Mouse (Mus musculus) liver, embryonic 11.5 days (tissue): ENCODE results near the gene Slc6a6. TPM values are rescaled to one million over a fixed set of nuclear protein-coding genes. Genes with fewer than 3 reads are reported as not detected.
A peak's percentile ranks its signal among the peaks of the same experiment; 100 is the strongest.

ENCODE experiments used
- ATAC-seq: fragments of 200-750 bp; cut with Nextera tagmentation; replicated peaks from 2 replicates; pipeline ENCODE4 v1.8.0; 2017; ENCODE audit warnings: moderate number of reproducible peaks, mild to moderate bottlenecking, moderate TSS enrichment, moderate library complexity; ENCODE audit not compliant: low FRiP score
- DNase-seq: peaks from one replicate; pipeline ENCODE4 v3.0.0-alpha.2; 2017; ENCODE audit warnings: low spot score
- H3K27ac ChIP-seq: fragments of 300-500 bp; sonication (generic); 2 replicates; pipeline ENCODE4 v1.5.1; 2014; ENCODE audit warnings: mild to moderate bottlenecking, low read depth, low read length, control low read depth
- H3K27me3 ChIP-seq: fragments of 300-500 bp; sonication (generic); replicated peaks from 2 replicates; pipeline ENCODE4 v1.6.1; 2014; ENCODE audit warnings: low read length, mixed read lengths; ENCODE audit not compliant: control insufficient read depth, insufficient read depth
- H3K36me3 ChIP-seq: fragments of 300-500 bp; sonication (generic); 2 replicates; pipeline ENCODE4 v1.6.1; 2014; ENCODE audit warnings: mild to moderate bottlenecking, low read length, moderate library complexity, mixed read lengths; ENCODE audit not compliant: control insufficient read depth, insufficient read depth
- H3K4me1 ChIP-seq: fragments of 300-500 bp; sonication (generic); replicated peaks from 2 replicates; pipeline ENCODE4 v1.6.1; 2014; ENCODE audit warnings: low read length, mixed read lengths; ENCODE audit not compliant: control insufficient read depth, insufficient read depth
- H3K4me2 ChIP-seq: fragments of 300-500 bp; sonication (generic); 2 replicates; pipeline ENCODE4 v1.6.1; 2014; ENCODE audit warnings: mild to moderate bottlenecking, control low read depth, moderate library complexity
- H3K4me3 ChIP-seq: fragments of 300-500 bp; sonication (generic); 2 replicates; pipeline ENCODE4 v1.5.1; 2014; ENCODE audit warnings: low read depth, low read length, control low read depth
- H3K9ac ChIP-seq: fragments of 300-500 bp; sonication (generic); 2 replicates; pipeline ENCODE4 v1.6.1; 2014; ENCODE audit warnings: low read depth, low read length, control low read depth
- H3K9me3 ChIP-seq: fragments of 300-500 bp; sonication (generic); 2 replicates; pipeline ENCODE4 v1.6.1; 2016; ENCODE audit warnings: low read length, inconsistent platforms, mixed read lengths; ENCODE audit not compliant: control insufficient read depth
- WGBS: fragments of 180-500 bp; shearing (Covaris S2); extraction: QIAGEN DNeasy Blood & Tissue Kit; methylation state at CpG from one replicate; pipeline ENCODE4 v1.1.7; 2014; 5-methylcytosine and 5-hydroxymethylcytosine counted together
- polyA plus RNA-seq: library from polyadenylated mRNA; unstranded; fragments of >200 nt; fragmentation: Nextera tagmentation; extraction: Ambion mirVana; gene quantifications from 2 replicates; pipeline ENCODE4 v1.2.1, GENCODE M21; 2014

Slc6a6 gene
- polyA plus RNA-seq, 1 experiment from 2014 or later, result 33.2 TPM

- Histone ChIP-seq H3K4me1 (peaks cover 33% of the 10 kb centered on the region), H3K27ac (no peak overlapping the region; the same call in 1 of the 2 replicates), H3K9ac (no peak overlapping the region), H3K36me3 (peaks cover 3% of the 10 kb centered on the region; the same call in 1 of the 2 replicates), H3K4me2 (no peak overlapping the region), H3K9me3 (no peaks in the 10 kb centered on the region), H3K4me3 (no peak overlapping the region), H3K27me3 (no peaks in the 10 kb centered on the region)
- WGBS, result 82% methylated on average over 2 of the region's 2 CpGs
- DNase-seq (no peak), ATAC-seq (no peak)
Observed at GRCm38 (mm10) chr6:91718067-91718466, 34.2 kb downstream of the Slc6a6 start.

- Histone ChIP-seq H3K9ac (no peak overlapping the region), H3K9me3 (no peaks in the 10 kb centered on the region), H3K27ac (peak overlapping the region; percentile 28; the same call in 1 of the 2 replicates), H3K4me3 (no peak overlapping the region), H3K36me3 (peaks cover 9% of the 10 kb centered on the region; the same call in 1 of the 2 replicates), H3K4me1 (peaks cover 28% of the 10 kb centered on the region), H3K4me2 (no peak overlapping the region), H3K27me3 (no peaks in the 10 kb centered on the region)
- DNase-seq (no peak), ATAC-seq (no peak)
- 67% methylated on average over 3 of the region's 3 CpGs for WGBS
Observed at GRCm38 (mm10) chr6:91718603-91719002, 34.8 kb downstream of the Slc6a6 start.

DNA sequence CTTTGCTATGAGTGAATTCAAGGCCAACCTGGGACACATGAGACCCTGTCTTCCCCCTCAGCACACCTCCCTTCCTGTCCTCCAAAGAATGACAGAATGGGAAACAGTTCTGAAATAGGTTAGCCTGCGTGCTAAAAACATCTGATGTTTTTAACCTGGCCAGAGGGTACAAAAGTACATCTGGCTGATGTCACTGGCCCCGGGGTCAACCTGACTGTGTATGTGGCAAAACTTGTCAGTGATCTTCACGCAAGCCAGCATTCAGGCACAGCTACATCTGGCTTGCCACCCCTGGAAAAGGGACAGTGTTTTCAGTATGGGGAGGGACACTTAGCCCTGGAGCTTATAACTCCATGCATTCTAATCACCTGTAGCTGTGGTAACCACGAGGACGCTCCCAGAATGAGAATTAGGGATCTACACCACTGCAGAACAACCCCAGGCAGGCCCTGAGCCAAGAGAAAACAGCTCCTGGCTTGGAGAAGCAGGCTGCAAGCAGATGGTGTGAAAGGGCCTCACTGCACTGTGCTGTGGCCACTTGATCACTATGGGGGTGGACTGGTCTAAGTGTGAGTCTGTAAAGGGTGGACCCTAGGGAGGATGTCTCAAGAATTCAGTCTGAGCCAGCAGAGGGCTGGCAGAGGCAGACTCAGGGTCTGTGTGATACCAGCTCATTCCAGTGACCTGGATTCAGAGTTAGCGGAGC, 35.3 kb downstream of the Slc6a6 start:
- DNase-seq, result no peak
- 72% methylated on average over 6 of the region's 6 CpGs for WGBS
- Histone ChIP-seq H3K9ac (no peak overlapping the region), H3K36me3 (peaks cover 12% of the 10 kb centered on the region), H3K4me3 (no peak overlapping the region), H3K4me1 (peaks cover 26% of the 10 kb centered on the region), H3K4me2 (no peak overlapping the region), H3K9me3 (no peaks in the 10 kb centered on the region), H3K27ac (peak overlapping the region; percentile 38; the same call in 1 of the 2 replicates), H3K27me3 (no peaks in the 10 kb centered on the region)
- ATAC-seq, result 0 out of 2 replicates have a peak, but pooled peaks have one; percentile 27

GRCm38 (mm10) chr6:91719865-91720533, 36.1 kb downstream of the Slc6a6 start:
- H3K27ac ChIP-seq, result no peak overlapping the region; the same call in 1 of the 2 replicates
- H3K4me3 ChIP-seq, result no peak overlapping the region
- H3K9ac ChIP-seq, result no peak overlapping the region
- 65% methylated on average over 9 of the region's 9 CpGs for WGBS
- ATAC-seq (no peak), DNase-seq (no peak)
- no peaks in the 10 kb centered on the region for H3K27me3 ChIP-seq
- peaks cover 15% of the 10 kb centered on the region for H3K36me3 ChIP-seq
- H3K4me2 ChIP-seq, result no peak overlapping the region
- peaks cover 26% of the 10 kb centered on the region for H3K4me1 ChIP-seq
- H3K9me3 ChIP-seq, result no peaks in the 10 kb centered on the region

GRCm38 (mm10) chr6:91720588-91721214, 36.8 kb downstream of the Slc6a6 start:
- ATAC-seq (0 out of 2 replicates have a peak, but pooled peaks have one; percentile 24), DNase-seq (no peak)
- 72% methylated on average over 4 of the region's 4 CpGs for WGBS
- H3K27ac ChIP-seq, result no peak overlapping the region
- H3K4me1 ChIP-seq, result peaks cover 26% of the 10 kb centered on the region
- H3K4me2 ChIP-seq, result no peak overlapping the region
- no peaks in the 10 kb centered on the region for H3K27me3 ChIP-seq
- no peak overlapping the region for H3K4me3 ChIP-seq
- H3K9ac ChIP-seq, result no peak overlapping the region
- peaks cover 15% of the 10 kb centered on the region for H3K36me3 ChIP-seq
- no peaks in the 10 kb centered on the region for H3K9me3 ChIP-seq

- ATAC-seq (no peak), DNase-seq (no peak)
- H3K4me1 ChIP-seq, result peaks cover 26% of the 10 kb centered on the region
- no peak overlapping the region for H3K4me2 ChIP-seq
- 50% methylated on average over 12 of the region's 12 CpGs for WGBS
- H3K9ac ChIP-seq, result no peak overlapping the region
- H3K4me3 ChIP-seq, result no peak overlapping the region
- no peaks in the 10 kb centered on the region for H3K27me3 ChIP-seq
- no peaks in the 10 kb centered on the region for H3K9me3 ChIP-seq
- H3K27ac ChIP-seq, result no peak overlapping the region
- H3K36me3 ChIP-seq, result peaks cover 17% of the 10 kb centered on the region
Observed at GRCm38 (mm10) chr6:91721215-91721701, 37.4 kb downstream of the Slc6a6 start.

DNA sequence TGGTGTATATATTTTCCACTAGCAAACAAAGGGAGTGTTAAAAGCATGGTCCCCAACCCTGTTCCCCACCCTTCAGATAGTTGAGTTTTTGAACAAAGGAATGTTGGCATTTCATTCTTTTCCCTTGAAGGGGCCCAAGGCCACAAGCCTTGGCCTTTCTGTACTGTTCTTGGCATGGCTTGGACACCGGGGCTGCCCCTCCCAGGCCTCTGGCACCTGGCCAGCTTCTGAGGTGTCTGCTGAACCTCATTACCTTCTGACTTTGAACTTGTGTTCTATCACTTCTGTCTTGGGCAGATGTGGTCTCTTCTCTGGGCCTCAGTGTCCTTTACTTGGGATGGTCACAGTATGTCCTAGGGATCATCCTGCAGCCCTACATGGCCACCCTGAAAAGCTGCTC, 43.5 kb downstream of the Slc6a6 start:
- Histone ChIP-seq H3K9ac (no peak overlapping the region), H3K4me2 (no peak overlapping the region), H3K36me3 (peaks cover 29% of the 10 kb centered on the region), H3K4me3 (no peak overlapping the region), H3K4me1 (no peaks in the 10 kb centered on the region), H3K9me3 (no peaks in the 10 kb centered on the region), H3K27me3 (no peaks in the 10 kb centered on the region), H3K27ac (no peak overlapping the region)
- WGBS, result 90% methylated on average over 1 of the region's 1 CpGs
- DNase-seq (no peak), ATAC-seq (no peak)

DNA sequence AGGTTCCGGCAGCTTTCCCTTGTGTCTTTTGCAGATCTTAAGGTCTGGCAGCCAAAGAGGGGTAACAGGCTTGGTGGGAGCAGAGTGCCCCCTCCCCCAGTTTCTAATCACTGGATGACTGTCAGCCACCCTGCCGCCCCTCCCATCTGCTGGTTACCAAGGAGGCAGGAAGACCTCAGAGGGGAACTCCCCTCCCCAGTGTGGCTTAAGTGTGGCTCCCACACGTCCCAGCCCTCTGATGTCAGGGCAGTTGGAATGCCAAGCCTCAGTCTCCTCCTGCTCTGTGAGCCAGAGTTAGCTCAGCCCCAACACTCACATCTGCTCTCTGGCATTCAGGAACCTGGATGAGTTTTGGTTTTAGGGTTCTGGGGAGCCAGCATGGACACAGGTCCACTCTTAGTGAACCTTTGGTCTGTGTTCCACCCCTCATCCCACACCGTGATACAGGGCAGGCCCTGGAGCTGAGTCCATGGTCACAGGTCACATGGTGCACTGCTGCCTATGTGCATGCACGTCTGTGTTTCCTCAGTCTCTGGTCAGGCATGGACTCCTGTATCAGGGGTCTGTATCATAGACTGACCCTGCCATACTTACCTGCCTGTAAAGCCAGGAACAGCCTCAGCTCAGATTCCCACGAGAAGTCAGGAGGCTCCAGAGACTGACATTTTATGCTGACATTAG, 45.2 kb downstream of the Slc6a6 start:
- Histone ChIP-seq H3K36me3 (peaks cover 20% of the 10 kb centered on the region), H3K27me3 (no peaks in the 10 kb centered on the region), H3K9me3 (no peaks in the 10 kb centered on the region), H3K4me1 (no peaks in the 10 kb centered on the region), H3K9ac (no peak overlapping the region), H3K4me3 (no peak overlapping the region), H3K27ac (no peak overlapping the region), H3K4me2 (no peak overlapping the region)
- ATAC-seq (0 out of 2 replicates have a peak, but pooled peaks have one; percentile 18), DNase-seq (no peak)
- 68% methylated on average over 6 of the region's 6 CpGs for WGBS
